Mouse (Mus musculus) erythroblast, embryonic 14.5 days (primary cell): ENCODE measurements around the gene Socs4.

ENCODE experiments used
- GATA1 ChIP-seq: IDR thresholded peaks from 2 replicates; pipeline ENCODE4 v1.6.1; 2012; ENCODE audit warnings: low read length, inconsistent platforms, mixed read lengths
- TAL1 ChIP-seq: IDR thresholded peaks from 3 replicates; pipeline ENCODE4 v1.6.1; 2012; ENCODE audit warnings: low read length, inconsistent platforms, mixed read lengths

DNA sequence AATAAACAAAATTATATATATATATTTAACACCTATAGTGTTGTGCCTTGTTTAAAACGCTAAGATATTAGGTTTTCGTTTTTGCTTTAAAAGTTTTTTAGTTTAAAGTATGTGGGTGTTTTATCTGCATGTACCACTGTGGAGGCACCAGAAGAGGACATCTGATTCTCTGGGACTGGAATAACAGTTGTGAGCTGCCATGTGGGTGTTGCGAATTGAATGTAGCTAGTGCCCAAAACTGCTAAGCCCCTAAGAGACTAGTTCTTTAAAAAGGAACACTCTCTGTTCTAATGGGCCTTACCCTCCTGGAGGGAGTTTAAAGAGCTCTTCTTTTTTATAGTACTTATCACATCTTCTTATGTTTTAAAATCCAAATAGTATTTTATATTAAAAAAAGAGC lies 11.9 kb upstream of the Socs4 start:
- TF ChIP-seq GATA1 (no peak), TAL1 (no peak)
